Mouse (Mus musculus) ovary, postnatal 14 days (tissue): ENCODE measurements around the gene Cdr2l.

Experiments
- DNase-seq: peaks from one replicate; pipeline ENCODE4 v3.0.0; 2022; ENCODE audit warnings: low spot score

The Cdr2l gene

DNA sequence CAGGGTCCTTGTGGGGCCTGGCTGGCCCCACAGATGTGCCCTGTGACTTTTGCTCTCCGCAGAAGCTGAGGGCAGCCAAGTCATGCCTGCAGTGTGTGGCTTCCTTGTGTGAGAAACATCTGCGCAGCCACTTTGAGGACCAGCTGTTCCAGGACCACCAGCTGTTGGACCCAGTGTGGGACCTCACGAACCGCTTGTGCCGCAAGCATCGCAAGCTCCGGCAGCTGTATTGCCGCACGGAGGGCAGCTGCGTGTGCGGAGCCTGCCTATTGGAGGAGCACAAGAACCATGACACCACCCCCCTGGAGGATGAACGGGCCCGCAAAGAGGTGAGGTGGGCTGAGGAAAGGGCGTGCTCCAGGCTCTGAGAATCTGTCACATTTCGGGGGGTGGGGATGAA, 59.7 kb downstream of the Cdr2l start:
- no peak for DNase-seq
